Mouse (Mus musculus) hindbrain, embryonic 15.5 days (tissue): Measurements from ENCODE around the gene Cttnbp2nl. TPM values are rescaled to one million over a fixed set of nuclear protein-coding genes. Genes with fewer than 3 reads are reported as not detected.

Experiments used
- ATAC-seq: fragments of 200-750 bp; cut with Nextera tagmentation; 2 replicates; pipeline ENCODE4 v1.8.0; 2017; ENCODE audit warnings: low read depth, moderate number of reproducible peaks, moderate TSS enrichment; ENCODE audit not compliant: low FRiP score
- H3K27ac ChIP-seq: fragments of 300-500 bp; sonication (generic); replicated peaks from 2 replicates; pipeline ENCODE4 v1.5.1; 2015; ENCODE audit warnings: mild to moderate bottlenecking, inconsistent platforms
- H3K27me3 ChIP-seq: fragments of 300-500 bp; sonication (generic); 2 replicates; pipeline ENCODE4 v1.6.1; 2015; ENCODE audit warnings: control low read depth, inconsistent platforms
- H3K36me3 ChIP-seq: fragments of 300-500 bp; sonication (generic); 2 replicates; pipeline ENCODE4 v1.6.1; 2015; ENCODE audit warnings: control low read depth, inconsistent platforms
- H3K4me1 ChIP-seq: fragments of 300-500 bp; sonication (generic); replicated peaks from 2 replicates; pipeline ENCODE4 v1.6.1; 2015; ENCODE audit warnings: control low read depth, inconsistent platforms
- H3K4me2 ChIP-seq: fragments of 300-500 bp; sonication (generic); 2 replicates; pipeline ENCODE4 v1.6.1; 2015; ENCODE audit warnings: moderate library complexity, mild to moderate bottlenecking, inconsistent platforms
- H3K4me3 ChIP-seq: fragments of 300-500 bp; sonication (generic); 2 replicates; pipeline ENCODE4 v1.5.1; 2015; ENCODE audit warnings: mild to moderate bottlenecking, inconsistent platforms
- H3K9ac ChIP-seq: fragments of 300-500 bp; sonication (generic); 2 replicates; pipeline ENCODE4 v1.6.1; 2015; ENCODE audit warnings: inconsistent platforms
- H3K9me3 ChIP-seq: fragments of 300-500 bp; sonication (generic); 2 replicates; pipeline ENCODE4 v1.6.1; 2016; ENCODE audit warnings: control low read depth, inconsistent platforms
- WGBS: fragments of 180-500 bp; shearing (Covaris S2); methylation state at CpG from one replicate; pipeline ENCODE4 v1.1.7; 2015; 5-methylcytosine and 5-hydroxymethylcytosine counted together
- polyA plus RNA-seq: library from polyadenylated mRNA; unstranded; fragments of >200 nt; fragmentation: Nextera tagmentation; extraction: Ambion mirVana; gene quantifications from 2 replicates; pipeline ENCODE4 v1.2.1, GENCODE M21; 2015

Gene Cttnbp2nl
- polyA plus RNA-seq, 1 experiment from 2014 or later: 47.4 TPM

GRCm38 (mm10) chr3:104961066-104962059 lies 91.6 kb downstream of the Cttnbp2nl start, which contains the start of gene Wnt2b:
Gene Wnt2b (minus strand): TSS chr3:104961921.
- 2% methylated on average over 63 of the region's 87 CpGs for WGBS
- Histone ChIP-seq H3K27me3 (peaks cover 57% of the 10 kb centered on the region), H3K4me3 (peak within 1 kb of the TSS; percentile 46), H3K9ac (peak within 1 kb of the TSS; percentile 4), H3K27ac (no peak within 1 kb of the TSS), H3K9me3 (no peaks in the 10 kb centered on the region), H3K4me2 (peak within 1 kb of the TSS; percentile 66), H3K4me1 (peaks cover 20% of the 10 kb centered on the region), H3K36me3 (no peaks in the 10 kb centered on the region)
- peak; percentile 61 for ATAC-seq

- no peak for ATAC-seq
- peak overlapping the region; percentile 46; the same call in 1 of the 2 replicates for H3K4me3 ChIP-seq
- no peak overlapping the region for H3K9ac ChIP-seq
- H3K36me3 ChIP-seq: no peaks in the 10 kb centered on the region
- H3K27ac ChIP-seq: no peak overlapping the region
- H3K27me3 ChIP-seq: peaks cover 54% of the 10 kb centered on the region
- H3K9me3 ChIP-seq: no peaks in the 10 kb centered on the region
- H3K4me2 ChIP-seq: no peak overlapping the region; the same call in 1 of the 2 replicates
- peaks cover 20% of the 10 kb centered on the region for H3K4me1 ChIP-seq
- WGBS: 11% methylated on average over 19 of the region's 19 CpGs
Observed at GRCm38 (mm10) chr3:104960026-104961000, 92.6 kb downstream of the Cttnbp2nl start.

DNA sequence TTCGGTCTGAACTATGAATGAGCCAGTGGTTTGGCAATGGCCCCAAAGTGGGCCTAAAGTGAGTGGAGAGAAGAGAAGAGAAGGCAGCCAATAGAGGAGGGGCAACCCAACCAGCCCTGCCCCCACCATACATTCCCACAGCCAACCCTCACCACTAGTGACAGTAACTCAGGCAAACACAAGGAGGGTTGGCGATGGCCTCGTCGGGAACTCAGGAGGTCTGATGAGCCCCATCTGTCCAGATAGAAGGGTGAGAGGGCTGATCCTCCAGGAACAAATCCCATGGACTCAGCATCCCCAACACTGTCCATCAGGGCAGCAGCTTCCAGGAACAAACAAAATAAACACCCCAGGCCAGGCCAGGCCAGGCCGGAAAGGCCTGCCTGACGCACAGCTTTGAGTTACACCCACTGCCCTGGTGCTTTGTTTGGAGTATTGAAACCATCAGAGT lies 96.8 kb downstream of the Cttnbp2nl start:
- H3K9me3 ChIP-seq: no peaks in the 10 kb centered on the region
- no peak overlapping the region for H3K4me3 ChIP-seq
- H3K9ac ChIP-seq: no peak overlapping the region
- H3K27ac ChIP-seq: no peak overlapping the region
- H3K36me3 ChIP-seq: peaks cover 2% of the 10 kb centered on the region; the same call in 1 of the 2 replicates
- ATAC-seq: no peak
- H3K4me1 ChIP-seq: peaks cover 7% of the 10 kb centered on the region
- H3K4me2 ChIP-seq: no peak overlapping the region
- peaks cover 26% of the 10 kb centered on the region for H3K27me3 ChIP-seq
- WGBS: 86% methylated on average over 6 of the region's 6 CpGs

- Histone ChIP-seq H3K27me3 (peaks cover 14% of the 10 kb centered on the region), H3K4me3 (no peak overlapping the region), H3K9me3 (no peaks in the 10 kb centered on the region), H3K4me1 (no peaks in the 10 kb centered on the region), H3K27ac (no peak overlapping the region), H3K36me3 (peaks cover 4% of the 10 kb centered on the region; the same call in 1 of the 2 replicates), H3K4me2 (no peak overlapping the region), H3K9ac (no peak overlapping the region)
- ATAC-seq: no peak
- 95% methylated on average over 15 of the region's 15 CpGs for WGBS
Observed at GRCm38 (mm10) chr3:104954551-104954950, 98.4 kb downstream of the Cttnbp2nl start.

DNA sequence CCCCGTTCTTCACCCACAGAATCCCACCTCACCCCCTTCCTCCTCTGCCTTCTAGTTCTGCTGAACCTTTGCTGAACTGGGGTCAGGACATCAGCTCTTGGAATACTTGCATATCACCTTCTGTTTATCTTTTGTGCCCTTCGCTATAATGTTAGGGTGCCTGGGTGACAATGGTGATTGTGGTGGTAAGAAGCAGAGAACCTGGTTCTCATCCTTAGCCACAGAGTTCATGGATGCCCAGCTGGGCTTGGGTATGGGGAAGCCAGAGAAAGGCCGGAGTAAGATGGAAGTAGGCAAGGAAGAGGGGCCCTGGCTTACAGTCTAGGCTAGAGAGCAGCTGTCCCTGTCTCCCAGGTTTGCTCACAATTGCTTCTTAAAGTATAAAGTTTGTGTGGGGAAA lies 98.8 kb downstream of the Cttnbp2nl start:
- 100% methylated on average over 3 of the region's 3 CpGs for WGBS
- no peak overlapping the region for H3K4me3 ChIP-seq
- ATAC-seq: no peak
- H3K9me3 ChIP-seq: no peaks in the 10 kb centered on the region
- H3K9ac ChIP-seq: no peak overlapping the region
- H3K27me3 ChIP-seq: peaks cover 12% of the 10 kb centered on the region
- H3K4me2 ChIP-seq: no peak overlapping the region
- H3K27ac ChIP-seq: no peak overlapping the region
- H3K36me3 ChIP-seq: peaks cover 4% of the 10 kb centered on the region; the same call in 1 of the 2 replicates
- H3K4me1 ChIP-seq: no peaks in the 10 kb centered on the region

- 94% methylated on average over 23 of the region's 23 CpGs for WGBS
- H3K9ac ChIP-seq: no peak overlapping the region
- H3K27me3 ChIP-seq: peaks cover 2% of the 10 kb centered on the region; the same call in 1 of the 2 replicates
- H3K27ac ChIP-seq: no peak overlapping the region
- H3K4me1 ChIP-seq: no peaks in the 10 kb centered on the region
- peaks cover 4% of the 10 kb centered on the region; the same call in 1 of the 2 replicates for H3K36me3 ChIP-seq
- no peak for ATAC-seq
- H3K4me2 ChIP-seq: no peak overlapping the region
- no peaks in the 10 kb centered on the region for H3K9me3 ChIP-seq
- H3K4me3 ChIP-seq: no peak overlapping the region
Observed at GRCm38 (mm10) chr3:104952891-104953670, 99.9 kb downstream of the Cttnbp2nl start.

Other genes starting within 250 kb of the Cttnbp2nl start
- gene Mov10, start 234.6 kb downstream of the Cttnbp2nl start, polyA plus RNA-seq: 9.1 and 13.4 TPM in 2 replicates
- gene St7l, start 189.1 kb downstream of the Cttnbp2nl start, polyA plus RNA-seq: 31.8 and 34.7 TPM in 2 replicates
- 150 and 154 TPM in 2 replicates for gene Capza1, start 188.6 kb downstream of the Cttnbp2nl start, polyA plus RNA-seq
- 1.1 and 1.2 TPM in 2 replicates for gene Wnt2b, start 91.2 kb downstream of the Cttnbp2nl start, polyA plus RNA-seq
- gene 4930564D02Rik, start 13.7 kb upstream of the Cttnbp2nl start, polyA plus RNA-seq: not detected in 2 replicates